Mouse (Mus musculus): ENCODE results near the gene Dtnbp1. TPM values are rescaled to one million over a fixed set of nuclear protein-coding genes. Genes with fewer than 3 reads are reported as not detected.
A peak's percentile ranks its signal among the peaks of the same experiment; 100 is the strongest.

The Dtnbp1 gene
- polyA plus RNA-seq, 1 experiment from 2014 or later, result 61.1 TPM

GRCm38 (mm10) chr13:44977059-44977458, 24.9 kb downstream of the Dtnbp1 start:
- Histone ChIP-seq H3K4me1 (no peaks in the 10 kb centered on the region), H3K27ac (no peak overlapping the region), H3K9me3 (no peaks in the 10 kb centered on the region), H3K36me3 (no peaks in the 10 kb centered on the region), H3K9ac (no peak overlapping the region), H3K4me3 (replicated peaks) (no peak overlapping the region), H3K27me3 (replicated peaks) (no peaks in the 10 kb centered on the region), H3K4me2 (no peak overlapping the region)
- WGBS, result 61% methylated on average over 2 of the region's 2 CpGs
- no peak for ATAC-seq (ENCODE audit: insufficient read depth, low FRiP score, low read depth)

DNA sequence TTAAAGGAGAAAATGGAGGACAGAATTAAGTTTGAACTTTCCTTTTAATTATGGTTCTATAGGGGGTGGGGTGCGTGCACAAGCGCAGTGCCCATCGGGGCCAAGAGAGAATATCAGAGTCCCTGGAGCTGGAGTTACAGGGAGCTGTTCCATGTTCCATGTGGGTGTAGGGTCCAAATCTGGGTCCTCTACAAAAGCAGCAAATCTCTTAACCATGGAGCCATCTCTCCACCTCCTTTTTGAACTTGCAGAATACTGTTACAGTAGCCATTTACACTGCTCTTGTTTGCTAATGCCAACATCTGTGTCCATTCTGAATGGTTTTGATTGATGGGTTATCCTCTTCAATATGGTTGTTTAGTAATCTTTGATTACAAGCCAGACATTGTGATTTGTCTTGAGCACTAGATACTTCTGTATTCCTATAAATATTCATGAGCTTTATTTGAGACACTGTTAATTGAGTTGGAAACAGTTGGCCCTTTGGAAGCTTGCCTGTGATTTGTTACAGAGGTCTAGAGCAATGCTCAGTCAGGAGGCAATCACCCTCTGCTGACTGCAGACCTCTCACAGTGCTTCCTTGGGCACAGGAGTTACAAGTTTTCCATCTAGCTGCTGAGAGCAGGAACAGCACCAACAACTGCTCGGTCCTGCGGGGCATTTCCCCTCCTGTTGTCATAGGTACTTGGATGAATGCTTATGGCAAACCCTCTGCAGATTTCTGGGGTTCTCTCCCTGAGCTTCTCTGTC, 41.2 kb downstream of the Dtnbp1 start:
- Histone ChIP-seq H3K9ac (no peak overlapping the region), H3K27ac (no peak overlapping the region), H3K36me3 (no peaks in the 10 kb centered on the region), H3K9me3 (no peaks in the 10 kb centered on the region), H3K4me3 (replicated peaks) (no peak overlapping the region), H3K4me2 (no peak overlapping the region), H3K27me3 (replicated peaks) (no peaks in the 10 kb centered on the region), H3K4me1 (no peaks in the 10 kb centered on the region)
- no peak for ATAC-seq (ENCODE audit: insufficient read depth, low FRiP score, low read depth)
- 91% methylated on average over 5 of the region's 5 CpGs for WGBS

GRCm38 (mm10) chr13:44957049-44957448, 44.9 kb downstream of the Dtnbp1 start:
- no peaks in the 10 kb centered on the region for H3K36me3 ChIP-seq
- no peaks in the 10 kb centered on the region for H3K4me1 ChIP-seq
- H3K27me3 ChIP-seq (replicated peaks), result no peaks in the 10 kb centered on the region
- no peaks in the 10 kb centered on the region for H3K9me3 ChIP-seq
- WGBS, result 87% methylated on average over 8 of the region's 8 CpGs
- ATAC-seq (ENCODE audit: insufficient read depth, low FRiP score, low read depth), result no peak
- H3K4me3 ChIP-seq (replicated peaks), result no peak overlapping the region
- no peak overlapping the region for H3K9ac ChIP-seq
- H3K27ac ChIP-seq, result no peak overlapping the region
- H3K4me2 ChIP-seq, result no peak overlapping the region

DNA sequence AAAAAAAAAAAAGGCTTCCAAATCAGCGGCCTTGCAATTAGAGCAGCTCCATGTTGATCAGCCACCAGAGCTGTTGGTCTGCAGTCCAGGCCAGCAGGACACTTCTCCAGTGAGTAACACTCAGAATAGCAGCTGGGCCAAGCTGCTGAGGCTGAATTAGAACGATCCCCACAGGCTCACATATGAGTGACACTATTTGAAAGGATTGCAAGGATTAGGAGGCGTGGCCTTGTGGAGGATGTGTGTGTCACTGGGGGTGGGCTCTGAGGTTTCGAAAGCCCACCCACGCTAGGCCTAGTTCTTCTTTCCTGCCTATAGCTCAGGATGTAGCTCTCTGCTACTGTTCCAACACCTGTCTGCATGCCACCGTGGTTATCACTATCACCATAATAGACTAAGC, 46.2 kb downstream of the Dtnbp1 start:
- H3K4me3 ChIP-seq (replicated peaks), result no peak overlapping the region
- 91% methylated on average over 6 of the region's 6 CpGs for WGBS

GRCm38 (mm10) chr13:44954232-44954568, 47.7 kb downstream of the Dtnbp1 start:
- no peak for ATAC-seq (ENCODE audit: insufficient read depth, low FRiP score, low read depth)
- Histone ChIP-seq H3K9ac (no peak overlapping the region), H3K27me3 (replicated peaks) (no peaks in the 10 kb centered on the region), H3K36me3 (no peaks in the 10 kb centered on the region), H3K4me2 (no peak overlapping the region), H3K4me1 (no peaks in the 10 kb centered on the region), H3K27ac (0 out of 2 replicates have a peak overlapping the region, but pooled peaks have one; percentile 4), H3K9me3 (no peaks in the 10 kb centered on the region), H3K4me3 (replicated peaks) (no peak overlapping the region)
- WGBS, result 81% methylated on average over 1 of the region's 1 CpGs

More for the DNA sequence above, 46.2 kb downstream of the Dtnbp1 start:
- Histone ChIP-seq H3K9ac (no peak overlapping the region), H3K4me1 (no peaks in the 10 kb centered on the region), H3K4me2 (no peak overlapping the region), H3K27ac (no peak overlapping the region), H3K9me3 (no peaks in the 10 kb centered on the region), H3K36me3 (no peaks in the 10 kb centered on the region), H3K27me3 (replicated peaks) (no peaks in the 10 kb centered on the region)
- ATAC-seq (ENCODE audit: insufficient read depth, low FRiP score, low read depth), result no peak

DNA sequence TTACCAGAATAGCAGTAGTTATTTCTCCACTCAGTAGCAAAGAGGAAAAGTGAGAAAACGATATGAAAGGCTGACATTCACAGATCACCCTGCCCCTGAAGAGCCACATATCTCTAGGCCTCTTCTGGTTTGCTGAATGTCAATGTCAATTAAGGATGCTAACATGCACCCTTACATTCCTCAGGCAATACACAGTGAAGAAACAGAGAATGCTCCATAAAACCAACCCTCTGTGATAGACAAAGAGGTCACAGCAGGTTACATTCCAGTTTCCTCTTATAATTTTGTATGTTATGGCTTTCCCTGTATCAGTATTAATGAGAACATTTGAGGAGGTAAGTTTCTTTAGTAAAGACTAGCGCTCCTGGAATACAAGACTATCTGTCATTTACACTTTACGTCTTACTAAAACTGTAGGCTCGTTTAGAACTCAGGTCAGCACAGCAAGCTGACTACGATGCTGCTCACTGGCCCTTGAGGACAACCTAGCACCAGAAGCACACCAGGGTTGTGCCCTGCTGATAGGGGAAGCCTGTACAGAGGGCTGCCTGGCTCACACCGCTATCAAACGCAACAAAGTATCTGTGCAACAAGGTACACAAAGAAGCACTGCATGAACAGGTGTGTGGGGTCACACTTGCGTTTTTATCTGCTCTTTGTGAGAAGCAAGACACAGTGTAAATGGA, 48.3 kb downstream of the Dtnbp1 start:
- no peak overlapping the region for H3K9ac ChIP-seq
- H3K4me3 ChIP-seq (replicated peaks), result no peak overlapping the region
- H3K36me3 ChIP-seq, result no peaks in the 10 kb centered on the region
- H3K9me3 ChIP-seq, result no peaks in the 10 kb centered on the region
- H3K27me3 ChIP-seq (replicated peaks), result no peaks in the 10 kb centered on the region
- H3K4me2 ChIP-seq, result no peak overlapping the region
- H3K27ac ChIP-seq, result no peak overlapping the region
- WGBS, result 68% methylated on average over 8 of the region's 8 CpGs
- ATAC-seq (ENCODE audit: insufficient read depth, low FRiP score, low read depth), result no peak
- H3K4me1 ChIP-seq, result no peaks in the 10 kb centered on the region

DNA sequence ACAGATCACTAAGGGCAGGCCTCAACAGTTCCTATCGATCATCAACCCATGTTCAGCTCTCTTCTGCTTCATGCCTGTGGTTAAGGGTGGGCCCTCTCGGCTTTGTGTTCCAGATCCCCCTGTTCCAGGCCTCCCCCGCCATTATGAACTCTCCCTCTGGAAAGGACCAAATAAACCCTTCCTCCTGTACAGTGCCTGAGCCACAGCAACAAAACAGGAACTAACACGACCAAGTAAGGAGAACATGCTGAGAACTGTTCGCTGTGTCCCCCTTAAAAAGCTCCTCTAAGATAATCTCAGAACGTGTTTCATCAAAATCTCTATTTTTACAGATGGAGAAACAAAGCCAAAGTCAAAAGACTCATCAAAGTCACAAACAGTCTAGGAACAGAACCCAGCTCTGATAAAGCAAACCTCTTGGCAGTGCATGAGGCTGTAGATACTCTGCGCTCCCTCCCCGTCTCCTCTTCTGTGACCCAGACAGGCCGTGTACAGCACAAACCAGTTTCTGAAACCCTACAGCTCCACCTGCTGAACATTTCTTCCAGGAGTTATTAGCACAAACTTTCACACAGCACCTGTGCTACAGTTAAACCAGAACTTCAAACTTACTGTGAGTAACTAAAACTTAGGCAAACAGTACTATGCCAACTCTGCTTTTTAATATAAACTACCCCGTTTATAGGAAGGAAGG, 49.4 kb downstream of the Dtnbp1 start:
- Histone ChIP-seq H3K9ac (no peak overlapping the region), H3K27me3 (replicated peaks) (no peaks in the 10 kb centered on the region), H3K4me3 (replicated peaks) (no peak overlapping the region), H3K4me1 (no peaks in the 10 kb centered on the region), H3K36me3 (no peaks in the 10 kb centered on the region), H3K27ac (no peak overlapping the region; the same call in 1 of the 2 replicates), H3K9me3 (no peaks in the 10 kb centered on the region), H3K4me2 (no peak overlapping the region)
- ATAC-seq (ENCODE audit: insufficient read depth, low FRiP score, low read depth), result no peak
- WGBS, result 55% methylated on average over 10 of the region's 10 CpGs

DNA sequence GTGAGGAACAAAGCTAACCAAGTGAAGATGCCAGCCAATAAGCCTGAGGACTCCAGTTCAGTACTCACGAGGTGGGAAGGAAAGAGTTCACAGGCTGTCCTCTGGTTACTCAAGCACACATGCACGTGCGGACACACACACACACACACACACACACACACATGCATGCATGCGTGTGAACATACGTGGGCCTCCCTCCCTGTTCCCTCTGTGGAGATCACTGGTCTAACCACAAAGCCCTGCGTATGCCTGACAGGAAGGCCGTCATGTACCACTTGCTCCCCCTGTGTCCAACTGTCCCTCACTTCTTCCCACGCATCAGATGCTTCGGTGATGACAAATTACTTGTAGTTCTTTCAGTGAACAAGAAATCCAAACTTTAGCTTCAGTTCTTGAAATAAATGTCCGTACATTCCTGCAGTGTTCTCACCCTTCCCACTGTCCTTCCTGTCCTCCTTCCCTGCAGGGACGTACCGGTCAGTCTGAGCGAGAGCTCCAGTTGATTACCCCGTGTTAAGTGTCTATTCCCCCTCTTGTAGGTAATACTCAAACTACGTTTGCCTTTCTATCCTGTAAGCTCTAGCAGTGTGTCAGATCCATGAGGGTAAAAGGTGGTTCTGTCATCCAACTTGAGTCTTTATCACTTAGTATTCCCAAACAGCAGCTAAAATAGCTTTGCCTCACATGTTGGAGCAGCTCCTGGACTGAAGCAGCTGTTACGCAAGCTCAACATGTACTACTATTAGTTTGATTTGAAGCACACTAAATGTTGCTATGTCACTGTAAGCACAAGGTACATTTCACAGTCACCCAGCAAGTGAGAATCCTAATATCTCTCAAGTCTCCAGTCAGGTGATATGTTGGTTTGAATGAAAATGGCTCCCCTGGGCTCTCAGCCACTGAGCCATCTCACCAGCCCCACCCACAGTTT, 53.4 kb downstream of the Dtnbp1 start:
- Histone ChIP-seq H3K4me2 (no peak overlapping the region), H3K27ac (no peak overlapping the region), H3K36me3 (no peaks in the 10 kb centered on the region), H3K27me3 (replicated peaks) (no peaks in the 10 kb centered on the region), H3K9me3 (no peaks in the 10 kb centered on the region), H3K4me1 (no peaks in the 10 kb centered on the region), H3K4me3 (replicated peaks) (no peak overlapping the region), H3K9ac (no peak overlapping the region)
- WGBS, result 85% methylated on average over 16 of the region's 16 CpGs
- no peak for ATAC-seq (ENCODE audit: insufficient read depth, low FRiP score, low read depth)

- Histone ChIP-seq H3K4me2 (peak overlapping the region; percentile 6), H3K4me3 (replicated peaks) (no peak overlapping the region), H3K9ac (no peak overlapping the region), H3K27me3 (replicated peaks) (no peaks in the 10 kb centered on the region), H3K4me1 (no peaks in the 10 kb centered on the region), H3K36me3 (no peaks in the 10 kb centered on the region), H3K9me3 (no peaks in the 10 kb centered on the region), H3K27ac (no peak overlapping the region)
- WGBS, result 48% methylated on average over 8 of the region's 8 CpGs
- no peak for ATAC-seq (ENCODE audit: insufficient read depth, low FRiP score, low read depth)
Measured at GRCm38 (mm10) chr13:44946880-44947635, 54.9 kb downstream of the Dtnbp1 start.

GRCm38 (mm10) chr13:44943618-44944017, 58.3 kb downstream of the Dtnbp1 start:
- Histone ChIP-seq H3K9me3 (no peaks in the 10 kb centered on the region), H3K27ac (no peak overlapping the region), H3K4me1 (no peaks in the 10 kb centered on the region), H3K27me3 (replicated peaks) (no peaks in the 10 kb centered on the region), H3K4me3 (replicated peaks) (no peak overlapping the region), H3K36me3 (no peaks in the 10 kb centered on the region), H3K9ac (no peak overlapping the region), H3K4me2 (no peak overlapping the region)
- no peak for ATAC-seq (ENCODE audit: insufficient read depth, low FRiP score, low read depth)
- 69% methylated on average over 2 of the region's 2 CpGs for WGBS
